Mouse (Mus musculus) C2C12 (cell line): ENCODE measurements at regions not wholly inside any gene's neighbourhood (a gene's known extent, or its start where the extent isn't known, plus 50 kb on each side); places are given as distances from the start of the nearest gene placed in this dataset.

Experiments used
- CEBPB ChIP-seq: IDR thresholded peaks from one replicate; pipeline ENCODE4 v1.6.1; 2011; ENCODE audit warnings: low read depth, mild to moderate bottlenecking, control low read depth, moderate library complexity
- CTCF ChIP-seq: IDR thresholded peaks from one replicate; pipeline ENCODE4 v1.5.1; 2011; ENCODE audit not compliant: control insufficient read depth, insufficient read depth, insufficient read length
- MAX ChIP-seq: IDR thresholded peaks from one replicate; pipeline ENCODE4 v1.6.1; 2011; ENCODE audit warnings: mild to moderate bottlenecking, control low read depth
- MYOD1 ChIP-seq: IDR thresholded peaks from one replicate; pipeline ENCODE4 v1.6.1; 2011; ENCODE audit warnings: low read depth; ENCODE audit not compliant: control insufficient read depth, insufficient read length
- MYOG ChIP-seq: IDR thresholded peaks from one replicate; pipeline ENCODE4 v1.6.1; 2011; ENCODE audit not compliant: control insufficient read depth, insufficient read length; ENCODE audit errors: extremely low read depth
- USF1 ChIP-seq: IDR thresholded peaks from one replicate; pipeline ENCODE4 v1.6.1; 2011; ENCODE audit warnings: low read depth, mild to moderate bottlenecking, control low read depth, moderate library complexity

DNA sequence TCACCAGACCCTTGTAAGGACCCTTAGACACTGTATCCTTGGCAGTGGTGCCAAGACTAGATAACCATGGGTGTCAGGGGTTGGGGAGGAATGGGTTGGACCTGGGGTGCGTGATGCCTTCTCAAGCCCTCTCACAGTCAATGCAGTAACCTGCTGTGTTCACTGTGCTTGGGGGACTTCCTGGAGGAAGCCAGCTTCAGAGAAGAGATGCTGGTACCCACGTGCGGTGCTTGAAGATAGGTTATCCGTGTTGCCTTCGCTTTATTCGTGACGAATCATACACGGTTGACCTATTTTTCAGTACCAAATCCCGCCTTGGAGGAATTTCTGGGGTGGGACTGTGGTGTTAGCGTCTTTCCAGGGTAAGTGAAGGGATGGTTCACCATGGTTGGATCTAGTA, 138.1 kb upstream of the Rtl1 start:
- TF ChIP-seq MAX (no peak), CTCF (no peak), CEBPB (no peak), MYOG (no peak), MYOD1 (no peak), USF1 (no peak)
